Mouse (Mus musculus) heart, postnatal 0 days (tissue): ENCODE data around the gene Xrcc1.

ENCODE experiments used
- CTCF ChIP-seq: IDR thresholded peaks from 2 replicates; pipeline ENCODE4 v1.5.1; 2016; ENCODE audit warnings: antibody characterized with exemption, control low read depth, low read depth
- EP300 ChIP-seq: IDR thresholded peaks from 2 replicates; pipeline ENCODE4 v1.6.1; 2016; ENCODE audit warnings: antibody characterized with exemption, low read depth

DNA sequence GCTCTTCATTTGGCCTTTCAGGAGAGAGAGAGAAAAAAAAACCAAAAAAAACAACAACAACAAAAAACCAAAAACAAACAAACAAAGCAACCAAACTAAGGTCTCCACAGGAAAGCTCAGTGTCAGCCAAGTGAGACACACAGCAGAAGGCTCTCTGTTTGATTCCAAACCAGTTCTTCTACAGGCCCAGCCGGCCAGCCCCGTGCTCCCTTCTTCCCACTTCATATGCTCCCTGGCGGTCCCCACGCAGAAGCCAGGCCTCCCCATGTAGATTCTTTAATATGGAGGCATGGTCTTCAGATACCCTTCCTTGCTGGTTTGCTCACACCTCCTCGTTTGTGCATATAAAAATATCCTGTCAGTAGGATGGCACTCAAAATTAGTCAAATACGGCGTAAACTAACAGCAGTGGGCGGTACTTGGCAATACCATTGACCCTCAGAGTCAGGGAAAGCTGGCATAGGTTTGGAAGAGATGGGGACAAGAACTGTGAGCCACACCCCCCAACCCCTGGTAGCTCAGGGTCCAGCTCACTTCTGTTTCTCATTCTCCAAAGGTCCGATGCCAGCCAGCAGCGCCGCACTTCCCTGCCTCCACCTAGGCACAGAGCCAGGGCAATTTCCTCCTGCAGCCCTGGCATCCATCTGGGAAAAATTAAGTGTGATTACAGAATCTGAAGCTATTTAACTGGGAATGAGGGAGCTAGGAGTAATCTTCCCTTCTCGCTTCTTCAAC is 20.2 kb upstream of the Xrcc1 start:
- TF ChIP-seq CTCF (no peak), EP300 (no peak)
